In genomic region chr10:117545842-117546631, GRCm38 (mm10) we compare ENCODE assay signal across 16 mouse cellular contexts.
A peak's percentile ranks its signal among the peaks of the same experiment; 100 is the strongest.
DNase-seq lines count a peak whose midpoint lies in the region.
"Had no signal": no experiment of that assay in that cellular context is flagged by ENCODE, and none has a peak within 500 bp of the region (broad histone marks: within the 10 kb centered on the region; RNA-seq: fewer than 3 reads in every experiment).

No protein-coding gene starts in this region.

- peak; percentile 94 for DNase-seq in 3T3-L1 (ENCODE audit: low read depth, low spot score)
- peak; percentile 95 for DNase-seq in adipocyte (ENCODE audit: low spot score)
- DNase-seq in cerebellum, postnatal 4 days (ENCODE audit: low spot score in 2 of 2) = no peak
- DNase-seq in lung, postnatal 4 days = no peak
- DNase-seq: adrenal gland, adult 2 months; adrenal gland, adult 8-10 months; adrenal gland, postnatal 10 days; adrenal gland, postnatal 14 days; adrenal gland, postnatal 25 days; adrenal gland, postnatal 36 days; B cell, adult 2 months; cerebellum, adult 11 months; cerebellum, adult 11-12 months; cerebellum, adult 18-20 months; cerebellum, adult 2 months; cerebellum, adult 8-10 months had no signal

Comparison
In these comparisons a context has a peak if more than half of its experiments do, and no peak if none do; other contexts are left out.
1. DNase-seq: peak in 3T3-L1 (single experiment) and adipocyte (single experiment); none in cerebellum, postnatal 4 days (0 of 2) and lung, postnatal 4 days (0 of 2).